Mouse (Mus musculus) neural tube, embryonic 12.5 days (tissue): ENCODE results near the gene Bbs7. TPM values are rescaled to one million over a fixed set of nuclear protein-coding genes. Genes with fewer than 3 reads are reported as not detected.
A peak's percentile ranks its signal among the peaks of the same experiment; 100 is the strongest.
"Not testable (repeated sequence)": the region's sequence is repeated elsewhere in the genome, so short reads cannot be mapped to it uniquely, and the experiment has no call there.

Experiments
- ATAC-seq: fragments of 200-750 bp; cut with Nextera tagmentation; 2 replicates; pipeline ENCODE4 v1.8.0; 2017; ENCODE audit warnings: low read depth, mild to moderate bottlenecking, moderate TSS enrichment, moderate library complexity; ENCODE audit not compliant: low FRiP score
- H3K27ac ChIP-seq: fragments of 300-500 bp; sonication (generic); 2 replicates; pipeline ENCODE4 v1.5.1; 2016
- H3K27me3 ChIP-seq: fragments of 300-500 bp; sonication (generic); replicated peaks from 2 replicates; pipeline ENCODE4 v1.6.1; 2016; ENCODE audit warnings: mild to moderate bottlenecking
- H3K36me3 ChIP-seq: fragments of 300-500 bp; sonication (generic); 2 replicates; pipeline ENCODE4 v1.6.1; 2016; ENCODE audit warnings: mild to moderate bottlenecking
- H3K4me1 ChIP-seq: fragments of 300-500 bp; sonication (generic); 2 replicates; pipeline ENCODE4 v1.6.1; 2016
- H3K4me2 ChIP-seq: fragments of 300-500 bp; sonication (generic); replicated peaks from 2 replicates; pipeline ENCODE4 v1.6.1; 2016; ENCODE audit warnings: mild to moderate bottlenecking
- H3K4me3 ChIP-seq: fragments of 300-500 bp; sonication (generic); 2 replicates; pipeline ENCODE4 v1.5.1; 2016
- H3K9ac ChIP-seq: fragments of 300-500 bp; sonication (generic); 2 replicates; pipeline ENCODE4 v1.6.1; 2016; ENCODE audit warnings: mild to moderate bottlenecking
- H3K9me3 ChIP-seq: fragments of 300-500 bp; sonication (generic); 2 replicates; pipeline ENCODE4 v1.6.1; 2016; ENCODE audit warnings: mild to moderate bottlenecking
- WGBS: fragments of 180-500 bp; shearing (Covaris S2); methylation state at CpG from one replicate; pipeline ENCODE4 v1.1.7; 2016; 5-methylcytosine and 5-hydroxymethylcytosine counted together
- polyA plus RNA-seq: library from polyadenylated mRNA; unstranded; fragments of >200 nt; fragmentation: Nextera tagmentation; extraction: Ambion mirVana; gene quantifications from 2 replicates; pipeline ENCODE4 v1.2.1, GENCODE M21; 2016

Bbs7 gene
- 19.2 and 19.8 TPM in 2 replicates for polyA plus RNA-seq

DNA sequence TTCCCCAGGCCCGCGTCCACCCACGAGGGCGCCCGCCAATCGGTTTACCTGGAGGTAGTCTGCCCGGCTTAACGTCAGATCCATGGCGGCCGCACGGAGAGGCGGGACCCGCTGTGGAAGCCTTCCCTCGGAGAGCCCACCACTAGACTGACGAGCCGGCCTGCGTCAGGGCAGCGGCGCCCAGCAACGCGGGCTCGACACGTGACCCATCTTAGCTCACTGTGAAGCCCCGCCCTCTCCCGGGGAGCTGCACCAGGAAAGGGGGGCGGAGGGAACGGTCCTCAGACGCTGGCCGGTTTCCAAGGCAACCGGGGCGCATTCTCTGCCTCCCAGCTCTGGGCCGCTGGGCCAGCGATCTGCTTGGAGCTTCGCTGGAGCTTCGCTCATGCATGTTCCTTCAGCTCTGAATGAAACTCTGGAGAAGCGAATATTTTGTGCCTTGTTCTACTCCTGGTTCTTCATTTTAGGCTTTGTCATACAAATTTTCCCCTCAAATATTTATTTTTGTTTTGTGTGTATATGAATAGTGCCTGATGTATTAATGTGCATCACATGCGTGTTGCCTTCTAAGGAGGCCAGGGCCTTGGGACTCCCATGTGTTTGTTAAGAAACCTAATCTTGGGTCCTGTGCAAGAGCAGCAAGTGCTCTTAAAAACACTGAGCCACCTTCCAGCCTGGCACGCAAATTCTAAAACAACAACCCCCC, at the start of gene Bbs7:
TSS of gene Bbs7 (minus strand) at position 276 of the 706 bp plus-strand sequence.
- Histone ChIP-seq H3K4me1 (peaks cover 2% of the 10 kb centered on the region; the same call in 1 of the 2 replicates), H3K9me3 (no peaks in the 10 kb centered on the region), H3K9ac (peak within 1 kb of the TSS; percentile 76), H3K27me3 (no peaks in the 10 kb centered on the region), H3K4me3 (peak within 1 kb of the TSS; percentile 64), H3K36me3 (no peaks in the 10 kb centered on the region), H3K27ac (0 out of 2 replicates have a peak within 1 kb of the TSS, but pooled peaks have one; percentile 22), H3K4me2 (peak within 1 kb of the TSS; percentile 68)
- WGBS, result 5% methylated on average over 38 of the region's 38 CpGs
- peak; percentile 100 for ATAC-seq

DNA sequence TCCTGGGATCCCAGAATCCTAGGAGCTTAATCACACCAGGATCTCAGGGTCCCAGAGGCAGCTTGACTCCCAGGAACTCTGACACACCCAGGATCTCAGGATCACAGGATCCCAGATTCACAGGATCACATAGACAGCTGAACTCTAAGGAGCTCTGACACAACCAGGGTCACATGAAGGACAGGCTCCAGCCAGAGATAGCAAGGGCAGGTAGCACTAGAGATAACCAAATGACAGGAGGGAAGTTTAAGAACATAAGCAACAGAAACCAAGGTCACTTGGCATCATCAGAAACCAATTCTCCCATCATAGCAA, 31.9 kb upstream of the Bbs7 start:
- H3K9me3 ChIP-seq, H3K4me3 ChIP-seq, H3K9ac ChIP-seq, H3K36me3 ChIP-seq, H3K4me2 ChIP-seq, ATAC-seq, H3K27ac ChIP-seq, H3K27me3 ChIP-seq, H3K4me1 ChIP-seq: not testable (repeated sequence)

DNA sequence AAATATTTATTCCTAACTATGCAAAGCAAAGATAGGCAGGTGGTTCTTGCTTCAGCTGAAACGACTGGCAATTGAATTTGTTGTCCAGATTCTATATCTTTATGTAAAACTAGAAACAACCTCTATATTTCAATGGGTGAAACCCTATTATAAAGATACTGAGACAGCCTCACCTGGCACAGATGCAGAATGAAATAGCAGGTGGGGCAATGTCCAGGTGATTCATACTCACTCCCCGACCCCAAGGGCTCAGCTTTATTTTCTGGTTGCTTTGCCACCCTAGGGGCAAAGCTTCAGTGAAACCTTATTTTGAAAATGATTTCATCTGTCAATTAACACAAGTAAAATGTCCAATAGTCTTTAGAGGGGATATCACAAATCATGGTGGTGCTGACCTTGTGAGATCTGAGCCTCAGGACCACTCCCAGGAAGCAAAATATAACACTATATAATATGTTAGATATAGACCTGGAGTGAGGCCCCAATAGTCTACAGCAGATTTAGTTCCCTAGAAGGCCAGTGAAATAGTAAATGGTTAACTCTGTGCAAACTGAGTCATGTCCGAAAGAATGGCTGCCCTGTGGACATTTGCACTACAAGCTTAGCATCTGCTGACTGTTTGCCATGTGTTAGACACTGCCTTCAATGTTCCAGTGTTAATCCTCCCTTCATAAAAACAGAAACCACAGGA, 31.4 kb upstream of the Bbs7 start:
- no peaks in the 10 kb centered on the region for H3K9me3 ChIP-seq
- no peak overlapping the region for H3K4me3 ChIP-seq
- no peak overlapping the region for H3K4me2 ChIP-seq
- no peak overlapping the region for H3K9ac ChIP-seq
- ATAC-seq, result no peak
- no peak overlapping the region for H3K27ac ChIP-seq
- 90% methylated on average over 3 of the region's 3 CpGs for WGBS
- H3K36me3 ChIP-seq, result no peaks in the 10 kb centered on the region
- H3K27me3 ChIP-seq, result no peaks in the 10 kb centered on the region
- no peaks in the 10 kb centered on the region for H3K4me1 ChIP-seq

- Histone ChIP-seq H3K4me1 (no peaks in the 10 kb centered on the region), H3K9me3 (no peaks in the 10 kb centered on the region), H3K4me3 (no peak overlapping the region), H3K36me3 (no peaks in the 10 kb centered on the region), H3K27ac (no peak overlapping the region), H3K9ac (no peak overlapping the region), H3K4me2 (no peak overlapping the region), H3K27me3 (no peaks in the 10 kb centered on the region)
- 80% methylated on average over 3 of the region's 3 CpGs for WGBS
- no peak for ATAC-seq
Observed at GRCm38 (mm10) chr3:36643354-36643753, 30.1 kb upstream of the Bbs7 start.

GRCm38 (mm10) chr3:36642736-36643135, 29.5 kb upstream of the Bbs7 start:
- no peaks in the 10 kb centered on the region for H3K27me3 ChIP-seq
- 76% methylated on average over 13 of the region's 13 CpGs for WGBS
- no peak overlapping the region for H3K9ac ChIP-seq
- H3K9me3 ChIP-seq, result no peaks in the 10 kb centered on the region
- no peak for ATAC-seq
- no peaks in the 10 kb centered on the region for H3K4me1 ChIP-seq
- no peak overlapping the region for H3K4me2 ChIP-seq
- H3K27ac ChIP-seq, result no peak overlapping the region
- no peak overlapping the region for H3K4me3 ChIP-seq
- no peaks in the 10 kb centered on the region for H3K36me3 ChIP-seq

GRCm38 (mm10) chr3:36640787-36641186, 27.5 kb upstream of the Bbs7 start:
- no peak overlapping the region for H3K4me3 ChIP-seq
- H3K9me3 ChIP-seq, result no peaks in the 10 kb centered on the region
- H3K4me1 ChIP-seq, result no peaks in the 10 kb centered on the region
- no peak overlapping the region for H3K4me2 ChIP-seq
- no peak overlapping the region for H3K27ac ChIP-seq
- no peaks in the 10 kb centered on the region for H3K27me3 ChIP-seq
- H3K36me3 ChIP-seq, result no peaks in the 10 kb centered on the region
- ATAC-seq, result no peak
- 58% methylated on average over 2 of the region's 2 CpGs for WGBS
- H3K9ac ChIP-seq, result no peak overlapping the region

- Histone ChIP-seq H3K4me2 (no peak overlapping the region), H3K9me3 (no peaks in the 10 kb centered on the region), H3K4me1 (no peaks in the 10 kb centered on the region), H3K27me3 (no peaks in the 10 kb centered on the region), H3K4me3 (no peak overlapping the region), H3K36me3 (no peaks in the 10 kb centered on the region), H3K9ac (no peak overlapping the region), H3K27ac (no peak overlapping the region)
- ATAC-seq, result no peak
- WGBS, result 25% methylated on average over 4 of the region's 4 CpGs
Observed at GRCm38 (mm10) chr3:36635449-36635848, 22.2 kb upstream of the Bbs7 start.

DNA sequence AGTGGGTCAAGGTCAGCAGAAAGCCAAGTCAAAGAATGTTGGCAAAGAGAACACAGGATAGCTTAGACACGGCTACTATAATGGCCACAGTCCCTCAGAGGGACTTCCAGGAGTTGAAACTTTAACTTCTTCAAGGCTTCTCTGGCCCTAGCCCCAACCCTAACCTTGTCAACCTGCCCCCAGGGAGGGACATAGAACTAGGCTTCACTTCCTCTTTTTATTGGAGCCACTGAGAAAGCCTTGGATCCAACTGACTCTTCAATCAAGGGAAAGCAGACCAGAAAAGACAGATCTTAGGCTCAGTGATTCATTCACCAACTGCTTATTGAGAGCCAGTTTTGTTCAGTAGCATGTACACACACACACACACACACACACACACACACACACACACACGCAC, 13.5 kb upstream of the Bbs7 start:
- Histone ChIP-seq H3K4me1 (no peaks in the 10 kb centered on the region), H3K27me3 (no peaks in the 10 kb centered on the region), H3K9ac (no peak overlapping the region), H3K9me3 (no peaks in the 10 kb centered on the region), H3K27ac (no peak overlapping the region), H3K4me2 (no peak overlapping the region), H3K36me3 (no peaks in the 10 kb centered on the region), H3K4me3 (no peak overlapping the region)
- ATAC-seq, result no peak
- WGBS, result 76% methylated on average over 2 of the region's 2 CpGs

- ATAC-seq, result no peak
- Histone ChIP-seq H3K9me3 (no peaks in the 10 kb centered on the region), H3K4me3 (no peak overlapping the region), H3K27ac (no peak overlapping the region), H3K4me1 (peaks cover 2% of the 10 kb centered on the region; the same call in 1 of the 2 replicates), H3K27me3 (no peaks in the 10 kb centered on the region), H3K9ac (no peak overlapping the region), H3K36me3 (no peaks in the 10 kb centered on the region), H3K4me2 (no peak overlapping the region)
- WGBS, result 82% methylated on average over 7 of the region's 7 CpGs
Observed at GRCm38 (mm10) chr3:36618181-36618580, 4.9 kb upstream of the Bbs7 start.

- H3K27me3 ChIP-seq, result no peaks in the 10 kb centered on the region
- H3K27ac ChIP-seq, result no peak overlapping the region
- WGBS, result 76% methylated on average over 5 of the region's 5 CpGs
- no peak overlapping the region for H3K4me3 ChIP-seq
- H3K36me3 ChIP-seq, result no peaks in the 10 kb centered on the region
- H3K9me3 ChIP-seq, result no peaks in the 10 kb centered on the region
- peaks cover 2% of the 10 kb centered on the region; the same call in 1 of the 2 replicates for H3K4me1 ChIP-seq
- no peak for ATAC-seq
- H3K4me2 ChIP-seq, result peak overlapping the region; percentile 68
- no peak overlapping the region for H3K9ac ChIP-seq
Observed at GRCm38 (mm10) chr3:36613908-36614255, 605 bp upstream of the Bbs7 start.

GRCm38 (mm10) chr3:36612687-36613086, 590 bp downstream of the Bbs7 start:
- 4% methylated on average over 6 of the region's 6 CpGs for WGBS
- Histone ChIP-seq H3K9ac (peak overlapping the region; percentile 76), H3K4me3 (peak overlapping the region; percentile 64), H3K36me3 (no peaks in the 10 kb centered on the region), H3K27me3 (no peaks in the 10 kb centered on the region), H3K9me3 (no peaks in the 10 kb centered on the region), H3K4me2 (peak overlapping the region; percentile 68), H3K4me1 (peaks cover 2% of the 10 kb centered on the region; the same call in 1 of the 2 replicates), H3K27ac (0 out of 2 replicates have a peak overlapping the region, but pooled peaks have one; percentile 22)
- ATAC-seq, result peak; percentile 65

GRCm38 (mm10) chr3:36605894-36606783, 7.1 kb downstream of the Bbs7 start:
- no peak overlapping the region for H3K4me2 ChIP-seq
- 83% methylated on average over 7 of the region's 7 CpGs for WGBS
- no peak overlapping the region for H3K9ac ChIP-seq
- no peak overlapping the region for H3K27ac ChIP-seq
- H3K27me3 ChIP-seq, result no peaks in the 10 kb centered on the region
- no peak for ATAC-seq
- no peaks in the 10 kb centered on the region for H3K4me1 ChIP-seq
- H3K9me3 ChIP-seq, result no peaks in the 10 kb centered on the region
- H3K36me3 ChIP-seq, result peaks cover 8% of the 10 kb centered on the region
- H3K4me3 ChIP-seq, result no peak overlapping the region
